Mouse (Mus musculus) forebrain, embryonic 13.5 days (tissue): ENCODE results near the gene Gm973. TPM values are rescaled to one million over a fixed set of nuclear protein-coding genes. Genes with fewer than 3 reads are reported as not detected.
A peak's percentile ranks its signal among the peaks of the same experiment; 100 is the strongest.
"Not testable (repeated sequence)": the region's sequence is repeated elsewhere in the genome, so short reads cannot be mapped to it uniquely, and the experiment has no call there.

Experiments
- ATAC-seq: fragments of 200-750 bp; cut with Nextera tagmentation; 2 replicates; pipeline ENCODE4 v1.8.0; 2017
- H3K27ac ChIP-seq: fragments of 300-500 bp; sonication (generic); 2 replicates; pipeline ENCODE4 v1.5.1; 2015; ENCODE audit warnings: inconsistent platforms, mild to moderate bottlenecking, moderate library complexity
- H3K27me3 ChIP-seq: fragments of 300-500 bp; sonication (generic); 2 replicates; pipeline ENCODE4 v1.6.1; 2015; ENCODE audit warnings: mild to moderate bottlenecking, inconsistent platforms
- H3K36me3 ChIP-seq: fragments of 300-500 bp; sonication (generic); 2 replicates; pipeline ENCODE4 v1.6.1; 2015; ENCODE audit warnings: mild to moderate bottlenecking, inconsistent platforms; ENCODE audit not compliant: poor library complexity, severe bottlenecking
- H3K4me1 ChIP-seq: fragments of 300-500 bp; sonication (generic); 2 replicates; pipeline ENCODE4 v1.6.1; 2015; ENCODE audit warnings: inconsistent platforms
- H3K4me2 ChIP-seq: fragments of 300-500 bp; sonication (generic); 2 replicates; pipeline ENCODE4 v1.6.1; 2015; ENCODE audit warnings: inconsistent platforms, mild to moderate bottlenecking, moderate library complexity
- H3K4me3 ChIP-seq: fragments of 300-500 bp; sonication (generic); 2 replicates; pipeline ENCODE4 v1.5.1; 2015; ENCODE audit warnings: mild to moderate bottlenecking, inconsistent platforms
- H3K9ac ChIP-seq: fragments of 300-500 bp; sonication (generic); 2 replicates; pipeline ENCODE4 v1.6.1; 2015; ENCODE audit warnings: mild to moderate bottlenecking, inconsistent platforms
- H3K9me3 ChIP-seq: fragments of 300-500 bp; sonication (generic); replicated peaks from 2 replicates; pipeline ENCODE4 v1.6.1; 2016; ENCODE audit warnings: inconsistent platforms
- WGBS: fragments of 180-500 bp; shearing (Covaris S2); methylation state at CpG from one replicate; pipeline ENCODE4 v1.1.7; 2015; 5-methylcytosine and 5-hydroxymethylcytosine counted together
- polyA plus RNA-seq: library from polyadenylated mRNA; unstranded; fragments of >200 nt; fragmentation: Nextera tagmentation; extraction: Ambion mirVana; gene quantifications from 2 replicates; pipeline ENCODE4 v1.2.1, GENCODE M21; 2015

The Gm973 gene
- polyA plus RNA-seq, 1 experiment from 2014 or later, result 3.0 TPM

DNA sequence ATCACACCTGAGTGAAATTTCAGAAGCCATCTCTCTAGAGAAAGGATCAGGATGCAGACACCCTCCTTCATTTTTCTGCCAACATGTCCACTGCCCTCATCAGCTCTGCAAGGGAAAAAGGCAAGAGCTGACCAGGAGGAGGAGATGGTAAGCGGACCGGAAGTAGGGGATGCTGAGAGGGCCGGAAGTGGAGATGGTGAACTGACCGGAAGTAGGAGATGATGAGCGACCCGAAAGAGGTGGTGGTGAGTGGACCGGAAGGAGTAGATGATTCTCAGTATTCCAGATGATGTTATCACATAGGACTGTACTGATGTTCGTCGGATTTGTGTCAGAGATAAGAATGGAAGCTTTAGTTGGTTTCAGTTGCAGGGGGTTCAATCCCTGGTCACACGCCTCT lies 103.1 kb downstream of the Gm973 start:
- no peak overlapping the region for H3K27ac ChIP-seq
- no peak for ATAC-seq
- no peak overlapping the region for H3K4me3 ChIP-seq
- no peak overlapping the region for H3K4me2 ChIP-seq
- H3K36me3 ChIP-seq, result no peaks in the 10 kb centered on the region
- no peaks in the 10 kb centered on the region for H3K4me1 ChIP-seq
- no peaks in the 10 kb centered on the region for H3K9me3 ChIP-seq
- H3K9ac ChIP-seq, result no peak overlapping the region
- 93% methylated on average over 10 of the region's 10 CpGs for WGBS
- 0 out of 2 replicates have a peak, but pooled peaks cover 3% of the 10 kb centered on the region for H3K27me3 ChIP-seq

DNA sequence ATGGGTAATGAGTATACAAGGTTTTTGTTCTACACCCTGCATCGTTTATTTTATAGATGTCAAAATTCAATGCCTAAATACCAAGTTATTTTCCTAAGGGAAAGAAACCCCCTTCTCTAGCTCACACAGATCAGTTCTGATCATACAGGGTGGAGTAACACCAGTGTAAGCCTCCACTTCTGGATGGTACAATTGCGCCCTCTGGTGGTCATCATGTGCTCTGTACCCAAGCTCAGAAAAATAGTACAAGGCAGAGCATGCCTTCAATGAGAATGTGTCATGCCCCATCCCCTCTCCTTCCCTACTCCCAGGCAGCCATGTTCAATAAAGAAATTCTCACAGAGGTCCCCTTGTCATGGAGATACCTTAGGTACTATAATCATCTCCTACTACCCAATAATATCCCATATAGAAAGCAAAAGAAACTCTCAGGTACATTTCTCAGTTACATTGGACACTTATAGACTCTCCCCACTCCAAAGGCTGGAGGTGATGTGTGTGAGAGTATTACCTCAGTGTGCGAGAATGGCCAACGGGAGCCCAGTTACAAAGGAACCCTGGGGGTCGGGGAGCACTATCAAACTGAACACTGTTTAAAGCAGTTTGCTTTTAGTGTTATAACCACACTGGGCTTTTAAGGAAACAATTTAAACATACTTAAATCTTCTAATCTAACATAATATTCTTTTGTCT lies 107.4 kb downstream of the Gm973 start:
- Histone ChIP-seq H3K9ac (no peak overlapping the region), H3K27me3 (0 out of 2 replicates have a peak, but pooled peaks cover 3% of the 10 kb centered on the region), H3K4me3 (no peak overlapping the region), H3K27ac (no peak overlapping the region), H3K4me2 (no peak overlapping the region), H3K9me3 (no peaks in the 10 kb centered on the region), H3K36me3 (no peaks in the 10 kb centered on the region), H3K4me1 (no peaks in the 10 kb centered on the region)
- ATAC-seq, result peak; percentile 99
- WGBS, result 24% methylated on average over 5 of the region's 5 CpGs

GRCm38 (mm10) chr1:59625410-59625809 lies 109.3 kb downstream of the Gm973 start:
- ATAC-seq, result no peak
- H3K27me3 ChIP-seq, result 0 out of 2 replicates have a peak, but pooled peaks cover 3% of the 10 kb centered on the region
- no peaks in the 10 kb centered on the region for H3K36me3 ChIP-seq
- WGBS, result 62% methylated on average over 5 of the region's 5 CpGs
- H3K27ac ChIP-seq, result no peak overlapping the region
- no peak overlapping the region for H3K9ac ChIP-seq
- H3K9me3 ChIP-seq, result no peaks in the 10 kb centered on the region
- H3K4me2 ChIP-seq, result no peak overlapping the region
- H3K4me1 ChIP-seq, result no peaks in the 10 kb centered on the region
- H3K4me3 ChIP-seq, result no peak overlapping the region

GRCm38 (mm10) chr1:59629194-59629593 lies 113.1 kb downstream of the Gm973 start:
- WGBS, result 49% methylated on average over 6 of the region's 6 CpGs
- H3K27me3 ChIP-seq, result no peaks in the 10 kb centered on the region

GRCm38 (mm10) chr1:59630356-59630755 lies 114.3 kb downstream of the Gm973 start:
- not testable (repeated sequence) for H3K27me3 ChIP-seq, H3K4me3 ChIP-seq, H3K9ac ChIP-seq, ATAC-seq, H3K4me2 ChIP-seq, H3K36me3 ChIP-seq, H3K4me1 ChIP-seq, H3K27ac ChIP-seq, H3K9me3 ChIP-seq
- WGBS, result 87% methylated on average over 6 of the region's 6 CpGs

More at GRCm38 (mm10) chr1:59629194-59629593, 113.1 kb downstream of the Gm973 start:
- Histone ChIP-seq H3K36me3 (no peaks in the 10 kb centered on the region), H3K27ac (no peak overlapping the region), H3K4me1 (no peaks in the 10 kb centered on the region), H3K9me3 (no peaks in the 10 kb centered on the region), H3K4me2 (no peak overlapping the region), H3K9ac (no peak overlapping the region), H3K4me3 (no peak overlapping the region)
- ATAC-seq, result no peak

- whole genome bisulfite sequencing, result 86% methylated on average over 5 of the region's 5 CpGs
- no peak for ATAC-seq
Observed at GRCm38 (mm10) chr1:59631986-59632659, 116.1 kb downstream of the Gm973 start.

GRCm38 (mm10) chr1:59633056-59633455 lies 117.0 kb downstream of the Gm973 start:
- Histone ChIP-seq H3K4me2 (no peak overlapping the region), H3K36me3 (no peaks in the 10 kb centered on the region), H3K9me3 (no peaks in the 10 kb centered on the region), H3K27ac (no peak overlapping the region), H3K9ac (no peak overlapping the region), H3K27me3 (no peaks in the 10 kb centered on the region), H3K4me3 (no peak overlapping the region), H3K4me1 (no peaks in the 10 kb centered on the region)
- WGBS, result 45% methylated on average over 6 of the region's 6 CpGs
- ATAC-seq, result no peak

More at GRCm38 (mm10) chr1:59631986-59632659, 116.1 kb downstream of the Gm973 start:
- Histone ChIP-seq H3K9ac (no peak overlapping the region), H3K4me1 (no peaks in the 10 kb centered on the region), H3K27ac (no peak overlapping the region), H3K27me3 (no peaks in the 10 kb centered on the region), H3K4me3 (no peak overlapping the region), H3K36me3 (no peaks in the 10 kb centered on the region), H3K9me3 (no peaks in the 10 kb centered on the region), H3K4me2 (no peak overlapping the region)

GRCm38 (mm10) chr1:59636349-59636748 lies 120.3 kb downstream of the Gm973 start:
- H3K4me2 ChIP-seq, result no peak overlapping the region
- no peaks in the 10 kb centered on the region for H3K27me3 ChIP-seq
- no peak overlapping the region for H3K4me3 ChIP-seq
- no peaks in the 10 kb centered on the region for H3K9me3 ChIP-seq
- H3K36me3 ChIP-seq, result peaks cover 10% of the 10 kb centered on the region; the same call in 1 of the 2 replicates
- H3K9ac ChIP-seq, result no peak overlapping the region
- no peaks in the 10 kb centered on the region for H3K4me1 ChIP-seq
- no peak overlapping the region for H3K27ac ChIP-seq
- ATAC-seq, result no peak
- 70% methylated on average over 1 of the region's 1 CpGs for WGBS

DNA sequence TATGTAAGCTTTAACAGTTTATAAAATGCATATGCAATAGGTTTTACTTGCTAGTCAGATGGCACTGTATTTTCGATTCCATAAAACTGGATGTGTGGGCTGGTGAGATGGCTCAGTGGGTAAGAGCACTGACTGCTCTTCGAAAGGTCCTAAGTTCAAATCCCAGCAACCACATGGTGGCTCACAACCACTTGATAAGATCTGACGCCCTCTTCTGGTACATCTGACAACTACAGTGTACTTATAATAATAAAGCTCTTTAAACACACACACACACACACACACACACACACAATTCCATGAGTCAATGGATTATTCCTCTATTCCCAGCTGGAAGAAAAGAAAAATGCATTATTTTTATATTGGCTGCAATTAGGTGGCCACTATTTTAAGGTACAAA lies 122.3 kb downstream of the Gm973 start:
- Histone ChIP-seq H3K4me1 (no peaks in the 10 kb centered on the region), H3K4me3 (no peak overlapping the region), H3K9me3 (no peaks in the 10 kb centered on the region), H3K9ac (no peak overlapping the region), H3K27me3 (no peaks in the 10 kb centered on the region), H3K27ac (no peak overlapping the region), H3K4me2 (no peak overlapping the region), H3K36me3 (peaks cover 22% of the 10 kb centered on the region)
- no peak for ATAC-seq
- WGBS, result 89% methylated on average over 3 of the region's 3 CpGs

GRCm38 (mm10) chr1:59642488-59642887 lies 126.4 kb downstream of the Gm973 start:
- no peaks in the 10 kb centered on the region for H3K27me3 ChIP-seq
- H3K27ac ChIP-seq, result no peak overlapping the region
- WGBS, result 91% methylated on average over 1 of the region's 1 CpGs
- H3K4me2 ChIP-seq, result no peak overlapping the region
- H3K9ac ChIP-seq, result no peak overlapping the region
- H3K4me1 ChIP-seq, result no peaks in the 10 kb centered on the region
- no peaks in the 10 kb centered on the region for H3K9me3 ChIP-seq
- no peak overlapping the region for H3K4me3 ChIP-seq
- H3K36me3 ChIP-seq, result peaks cover 34% of the 10 kb centered on the region
- ATAC-seq, result no peak

GRCm38 (mm10) chr1:59646502-59646901 lies 130.4 kb downstream of the Gm973 start:
- H3K4me1 ChIP-seq, H3K4me2 ChIP-seq, H3K4me3 ChIP-seq, H3K9me3 ChIP-seq, H3K27ac ChIP-seq, H3K27me3 ChIP-seq, H3K9ac ChIP-seq, ATAC-seq: not testable (repeated sequence)
- 93% methylated on average over 2 of the region's 2 CpGs for WGBS
- peaks cover 39% of the 10 kb centered on the region for H3K36me3 ChIP-seq

DNA sequence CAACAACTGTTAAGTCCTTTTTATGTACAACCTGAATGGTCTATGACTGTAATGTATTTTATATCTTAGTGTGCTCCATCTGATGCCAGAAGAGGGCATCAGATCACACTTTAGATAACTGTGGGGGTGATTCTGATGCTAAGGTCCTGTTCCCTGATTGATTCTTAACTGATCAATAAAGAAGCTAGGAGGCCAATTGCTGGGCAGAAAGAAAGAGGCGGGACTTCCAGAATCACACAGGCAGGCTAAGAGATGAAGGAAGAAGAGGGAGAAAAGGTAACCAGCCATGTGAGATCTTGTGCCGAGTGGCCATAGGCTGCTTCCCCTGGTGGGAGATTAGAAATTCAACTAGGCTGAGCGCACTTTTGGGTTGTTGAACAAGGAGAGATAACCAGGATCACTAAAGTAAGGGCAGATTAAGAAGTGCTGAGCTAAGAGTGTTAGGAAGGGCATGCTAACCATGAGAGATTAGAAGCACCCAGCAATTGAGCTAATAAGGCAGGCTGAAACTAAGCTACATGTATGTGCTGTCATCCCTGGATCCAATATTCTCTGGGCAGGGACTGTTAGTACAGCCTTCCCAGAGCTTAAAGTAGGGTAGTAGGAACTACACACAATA lies 135.2 kb downstream of the Gm973 start:
- no peak for ATAC-seq
- Histone ChIP-seq H3K4me2 (no peak overlapping the region), H3K36me3 (peaks cover 41% of the 10 kb centered on the region), H3K4me1 (no peaks in the 10 kb centered on the region), H3K9ac (no peak overlapping the region), H3K27me3 (no peaks in the 10 kb centered on the region), H3K27ac (no peak overlapping the region), H3K9me3 (no peaks in the 10 kb centered on the region), H3K4me3 (no peak overlapping the region)
- WGBS, result 95% methylated on average over 3 of the region's 3 CpGs
